Mouse (Mus musculus) mouse embryonic stem cell (cell line): ENCODE data around the gene Irf5.

Experiments
- in situ Hi-C, 2 experiments: fragments of 300-500 bp; cut with MboI; formaldehyde crosslinking; loops; 1 replicate in 1 of 2; 3 replicates in 1 of 2; pipeline ENCODE4 v1.14.3; 2019 to 2020; ENCODE audit warnings: low sequenced_read_pairs in 2 of 2, low pct_unique_long_range_greater_than_20kb in 1 of 2, mixed read lengths in 1 of 2; ENCODE audit not compliant: unreplicated experiment in 1 of 2

Gene Irf5

DNA sequence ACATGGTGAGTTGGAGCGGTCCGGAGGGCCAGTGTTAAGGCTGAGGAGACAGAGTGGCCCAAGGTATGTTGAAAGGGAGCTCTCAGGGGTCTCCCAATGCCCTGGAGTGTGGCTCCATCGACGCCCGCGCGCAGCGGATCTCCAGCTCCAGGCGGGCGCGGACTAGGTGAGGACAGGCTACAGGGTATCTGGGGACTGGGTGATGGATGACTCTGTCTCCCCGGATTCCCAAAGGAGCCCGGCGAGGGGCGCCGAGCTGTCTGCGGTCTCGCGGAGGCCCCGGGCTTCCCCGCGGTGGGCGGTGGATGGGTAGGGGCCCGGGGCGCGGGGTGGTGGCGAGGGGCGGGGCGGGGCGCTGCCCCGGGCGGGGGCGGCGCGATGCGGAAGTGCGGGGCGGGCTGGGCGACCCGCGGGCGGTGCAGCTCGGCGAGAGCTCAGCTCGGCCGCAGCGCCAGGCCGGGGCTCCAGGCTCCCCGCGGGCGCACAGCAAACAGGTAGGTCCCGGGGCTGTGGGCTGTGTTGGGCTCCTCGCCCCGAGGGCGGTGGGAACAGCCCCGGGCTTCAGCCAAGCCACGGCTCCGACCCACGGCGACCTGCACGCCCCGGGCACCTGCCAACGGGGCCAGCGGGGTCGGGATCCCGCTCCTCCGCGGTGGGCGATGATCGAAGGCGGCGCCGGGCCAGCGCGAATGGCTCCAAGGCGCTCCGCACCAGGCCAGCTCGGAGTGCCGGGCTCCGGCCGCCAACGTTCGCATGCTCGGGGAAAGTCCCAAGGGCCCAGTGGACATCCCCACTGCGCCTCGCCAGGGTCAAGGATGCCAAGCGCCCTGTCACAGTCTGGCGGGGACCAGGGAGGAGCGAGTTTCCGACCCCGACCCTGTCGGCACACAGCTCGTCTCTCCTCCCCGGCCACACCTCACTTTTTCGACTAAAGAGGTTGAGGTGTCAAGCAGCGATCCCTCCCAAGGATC, at the start of gene Irf5:
Gene Irf5 (plus strand): TSS at position 345 of the 971 bp plus-strand sequence.
- in situ Hi-C loops, result no loop called here

DNA sequence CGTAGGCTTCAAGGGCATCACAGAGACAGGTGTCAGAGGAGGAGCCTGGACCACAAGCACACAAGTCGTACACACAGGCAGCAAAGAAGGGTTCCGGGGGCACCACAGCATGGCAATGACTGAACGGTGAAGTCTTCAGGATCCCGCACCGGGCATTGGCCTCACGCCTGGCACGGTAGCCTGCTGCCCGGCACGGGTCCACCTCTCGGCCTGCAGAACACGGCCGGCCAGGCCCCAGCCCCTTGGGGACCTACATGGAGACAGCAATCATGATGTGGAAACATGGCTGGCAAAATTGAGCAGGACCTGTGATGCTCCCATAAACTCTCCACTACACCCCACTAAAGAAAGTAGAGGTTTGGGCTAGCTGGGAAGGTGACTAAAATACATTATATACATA, 43.7 kb upstream of the Irf5 start:
- in situ Hi-C loops, result loop anchor here in 1 of 2 experiments (5.0 kb wide), 1 partner anchor 40 kb away; no protein-coding TSS in a partner anchor

DNA sequence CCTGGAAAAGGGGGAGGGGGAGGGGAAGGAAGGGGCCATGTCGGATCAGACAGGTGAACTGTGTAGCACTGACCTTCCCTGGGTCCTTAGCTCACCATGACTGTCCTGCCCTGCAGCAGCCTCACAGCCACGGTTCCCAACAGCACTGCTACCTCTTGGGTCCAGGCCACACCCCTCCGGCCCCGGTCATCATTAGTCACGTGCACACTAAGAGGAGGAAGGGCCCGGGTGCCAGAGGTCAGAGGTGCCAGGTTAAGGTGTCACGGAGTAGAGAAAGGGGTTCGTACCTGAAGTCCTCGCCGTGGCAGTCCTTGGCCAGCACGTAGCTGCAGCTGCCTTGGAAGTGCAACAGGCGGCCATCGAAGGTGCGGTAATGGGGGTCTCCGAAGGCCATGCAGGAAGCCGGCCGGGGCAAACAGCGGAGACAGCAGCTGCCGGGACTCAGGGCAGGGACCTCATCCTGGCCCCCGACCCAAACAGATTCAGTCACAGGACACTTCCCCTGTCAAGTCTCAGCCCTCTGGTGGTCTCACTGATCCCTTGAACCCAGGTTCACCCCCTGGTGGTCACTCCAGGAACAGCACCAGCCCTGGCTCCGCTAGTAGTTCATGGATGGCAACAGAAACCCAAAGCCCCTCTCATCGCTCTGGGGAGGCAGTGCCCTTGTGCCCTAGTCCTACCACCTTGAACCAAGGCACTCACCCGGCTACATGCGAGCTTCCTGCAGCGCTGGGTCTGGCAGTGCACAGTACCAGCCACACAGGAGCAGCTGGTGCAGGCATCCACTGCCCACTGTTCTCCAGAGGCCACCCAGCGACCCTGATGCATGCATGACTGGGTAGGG, 41.5 kb upstream of the Irf5 start:
- in situ Hi-C loops, result loop anchor here in 1 of 2 experiments (5.0 kb wide), 1 partner anchor 37 kb away; no protein-coding TSS in a partner anchor

GRCm38 (mm10) chr6:29485951-29486350, 40.5 kb upstream of the Irf5 start:
- in situ Hi-C loops, result no loop called here

DNA sequence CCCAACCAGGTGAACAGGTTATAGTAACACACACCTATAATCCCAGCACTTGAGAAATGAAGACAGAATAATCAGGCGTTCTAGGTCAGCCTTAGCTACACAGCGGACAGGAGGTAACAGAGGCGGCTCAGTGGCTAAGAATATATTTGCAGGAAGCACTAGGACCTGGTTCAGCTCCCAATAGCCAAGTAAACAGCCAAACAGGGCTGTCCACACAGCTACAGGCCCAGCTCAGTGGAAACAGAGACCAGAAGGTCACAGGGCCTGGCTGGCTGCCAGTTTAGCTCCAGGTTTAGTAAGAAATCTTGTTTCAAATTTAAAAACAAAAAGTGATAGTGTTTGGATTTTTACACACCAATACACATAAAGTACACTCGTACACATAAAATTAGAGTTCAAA, 32.3 kb upstream of the Irf5 start:
- in situ Hi-C loops, result no loop called here

DNA sequence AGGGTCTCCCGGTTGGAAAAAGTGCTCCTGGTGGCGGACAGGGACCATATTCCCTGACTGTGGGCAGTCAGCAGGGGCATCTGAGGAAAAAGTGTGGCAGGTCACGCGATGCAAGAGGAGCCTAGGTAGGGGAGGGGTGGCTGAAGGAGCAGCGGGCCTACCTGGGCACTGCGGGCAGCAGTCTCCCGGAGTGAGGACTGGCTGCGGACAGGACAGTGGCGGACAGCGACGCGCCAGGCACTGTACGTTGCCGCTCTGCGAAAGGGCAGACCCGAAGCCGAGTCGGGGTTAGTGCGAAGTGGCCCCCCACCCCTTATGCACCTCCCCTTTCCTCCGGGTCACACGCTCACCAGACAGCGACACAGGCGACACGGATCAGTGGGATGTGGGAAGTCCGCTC, 30.2 kb upstream of the Irf5 start:
- in situ Hi-C loops, result no loop called here

DNA sequence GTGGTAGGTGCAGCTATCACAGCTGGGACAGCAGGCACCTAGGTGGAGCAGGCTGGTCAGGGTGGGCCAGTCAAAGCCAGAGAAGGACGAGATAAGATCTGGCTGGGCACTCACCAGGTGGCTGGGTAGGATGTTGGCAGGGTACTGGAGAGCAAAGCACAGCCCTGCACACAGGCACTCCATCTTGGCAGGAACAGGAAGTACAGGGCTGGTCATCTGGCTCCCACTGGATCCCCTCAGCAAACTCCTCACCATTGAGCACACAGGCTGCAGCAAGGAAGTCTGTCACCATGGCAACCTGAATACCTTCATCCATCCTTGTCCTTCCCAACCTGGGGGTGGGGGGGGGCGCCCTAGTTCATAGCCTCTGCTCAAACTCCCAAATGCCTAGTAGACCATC, 28.6 kb upstream of the Irf5 start:
- in situ Hi-C loops, result no loop called here

DNA sequence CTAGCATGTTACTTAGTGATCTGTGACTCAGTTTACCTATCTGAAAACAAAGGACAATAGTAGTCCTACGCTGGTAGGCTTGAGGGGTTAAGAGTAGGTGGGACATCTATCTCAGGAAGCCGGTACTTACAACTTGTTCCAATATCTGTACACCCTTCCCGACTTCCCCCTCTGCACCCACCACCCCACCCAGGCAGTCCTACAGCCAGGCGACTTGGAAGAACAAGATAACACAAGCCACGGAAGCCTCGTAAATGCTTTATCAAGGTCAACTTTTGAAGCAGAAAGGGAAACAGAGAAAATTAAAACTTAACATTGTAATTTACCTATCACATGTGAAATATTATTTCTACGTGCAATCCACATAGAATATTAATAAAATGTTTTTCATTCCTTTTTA, 26.2 kb upstream of the Irf5 start:
- in situ Hi-C loops, result no loop called here

- in situ Hi-C loops, result no loop called here
Observed at GRCm38 (mm10) chr6:29500810-29501209, 25.6 kb upstream of the Irf5 start.

DNA sequence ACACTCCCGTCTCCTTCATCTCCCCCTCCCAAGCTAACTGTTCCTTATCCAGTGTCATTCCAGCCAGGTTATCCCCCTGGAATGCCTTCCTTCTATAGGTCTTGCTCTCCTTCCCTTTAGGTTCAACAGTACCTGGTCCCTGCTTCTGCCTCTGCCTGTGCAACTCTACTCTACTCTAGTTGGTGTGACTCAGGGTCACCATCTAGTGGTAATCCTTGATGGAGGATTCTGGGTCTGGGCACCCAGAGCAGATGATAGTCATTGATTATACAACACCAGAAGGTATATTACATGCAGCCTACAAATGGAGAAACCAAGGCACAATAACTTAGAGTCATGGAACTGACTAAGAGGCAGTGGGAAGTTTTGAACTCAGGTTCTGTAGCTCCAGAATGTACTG, 24.8 kb upstream of the Irf5 start:
- in situ Hi-C loops, result no loop called here

DNA sequence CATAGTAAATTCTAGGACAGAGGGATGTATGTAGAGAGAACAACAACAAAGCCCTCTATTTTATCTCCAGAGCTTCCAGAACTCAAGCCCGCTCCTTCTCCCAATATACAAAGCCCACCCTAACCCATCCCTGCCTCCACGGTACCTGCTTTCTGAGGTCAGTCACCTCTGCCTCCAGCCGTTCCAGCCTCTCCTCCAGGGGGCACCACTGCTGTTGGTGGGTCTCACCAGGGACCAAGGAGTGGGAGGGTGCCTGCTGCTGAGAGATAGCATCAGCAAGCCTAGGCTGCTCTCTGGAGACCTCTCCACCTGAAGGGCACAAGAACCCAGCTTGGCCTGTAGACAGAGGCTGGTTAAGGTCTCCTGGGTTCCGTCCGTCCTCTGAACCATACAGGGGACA, 20.9 kb upstream of the Irf5 start:
- in situ Hi-C loops, result no loop called here

GRCm38 (mm10) chr6:29506834-29507233, 19.6 kb upstream of the Irf5 start:
- in situ Hi-C loops, result no loop called here

DNA sequence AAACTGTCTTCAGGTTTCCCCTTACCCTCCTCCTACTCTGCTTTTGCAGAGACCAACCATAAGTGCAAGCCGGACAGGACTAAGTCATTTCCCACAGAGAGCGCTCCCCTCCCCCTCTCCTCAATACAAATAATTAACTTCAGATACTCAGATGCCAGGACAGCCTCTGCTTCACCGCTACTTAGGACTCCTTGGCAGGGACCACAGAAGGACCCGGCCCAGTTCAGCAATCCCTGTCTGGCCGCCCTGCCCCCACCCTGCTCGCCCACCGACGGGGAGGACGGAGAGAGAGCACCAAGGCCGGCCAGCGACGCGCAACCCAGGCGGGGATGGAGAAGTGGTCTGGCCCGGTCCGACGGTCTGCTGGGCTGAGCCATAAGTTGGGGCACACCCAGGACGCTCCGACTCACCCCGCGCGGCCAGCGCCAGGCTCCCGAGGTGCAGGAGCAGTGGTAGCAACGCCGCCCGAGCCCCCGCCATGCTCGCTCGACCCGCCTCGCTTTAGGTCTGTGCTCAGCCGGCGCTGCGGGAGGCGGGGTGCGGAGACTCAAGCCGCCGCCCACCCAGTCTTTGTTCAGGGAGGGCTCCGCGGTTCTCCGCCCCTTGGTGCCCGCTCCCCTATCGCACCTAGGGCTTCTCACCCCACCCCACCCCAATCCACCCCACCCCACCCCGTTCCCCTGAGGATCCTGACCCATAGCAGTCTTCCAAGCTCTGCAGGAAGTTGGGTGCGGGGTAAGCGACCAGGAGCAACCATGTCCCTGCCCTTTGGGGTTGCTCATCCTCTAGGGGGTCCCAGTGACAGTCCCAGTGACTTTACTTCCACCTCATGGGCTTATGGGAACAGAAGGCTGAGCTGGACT, 18.7 kb upstream of the Irf5 start, which contains the start of gene Kcp:
Gene Kcp (minus strand): TSS at position 506 of the 863 bp plus-strand sequence.
- in situ Hi-C loops, result no loop called here

GRCm38 (mm10) chr6:29509086-29509485, 17.3 kb upstream of the Irf5 start:
- in situ Hi-C loops, result no loop called here

DNA sequence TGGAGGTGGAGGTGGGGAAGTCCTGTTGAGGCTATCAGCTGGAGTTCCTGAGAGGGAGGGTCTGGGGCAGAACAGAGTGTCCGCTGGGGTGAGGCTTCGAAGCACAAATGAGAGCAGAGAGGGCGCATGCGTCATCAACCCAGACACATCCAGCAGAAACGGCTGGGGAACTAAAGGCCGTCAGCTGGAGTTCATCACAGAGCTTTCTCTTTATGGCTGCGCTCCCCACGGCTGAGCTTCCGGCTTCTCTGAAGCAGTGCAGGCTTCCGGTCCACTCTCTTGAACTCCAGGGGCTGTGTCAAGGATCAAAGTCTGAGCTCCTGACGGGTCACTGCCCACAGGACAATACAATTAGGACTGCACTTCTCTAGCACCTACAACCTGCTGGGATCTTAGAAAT, 13.1 kb upstream of the Irf5 start:
- in situ Hi-C loops, result no loop called here

GRCm38 (mm10) chr6:29517139-29517538, 9.3 kb upstream of the Irf5 start:
- in situ Hi-C loops, result no loop called here

GRCm38 (mm10) chr6:29522626-29523300, 3.7 kb upstream of the Irf5 start:
- in situ Hi-C loops, result loop anchor here in 1 of 2 experiments (5.0 kb wide), 1 partner anchor 40 kb away; no protein-coding TSS in a partner anchor
